Comparison of ENCODE assay signal across 30 mouse cellular contexts in the genomic region with DNA sequence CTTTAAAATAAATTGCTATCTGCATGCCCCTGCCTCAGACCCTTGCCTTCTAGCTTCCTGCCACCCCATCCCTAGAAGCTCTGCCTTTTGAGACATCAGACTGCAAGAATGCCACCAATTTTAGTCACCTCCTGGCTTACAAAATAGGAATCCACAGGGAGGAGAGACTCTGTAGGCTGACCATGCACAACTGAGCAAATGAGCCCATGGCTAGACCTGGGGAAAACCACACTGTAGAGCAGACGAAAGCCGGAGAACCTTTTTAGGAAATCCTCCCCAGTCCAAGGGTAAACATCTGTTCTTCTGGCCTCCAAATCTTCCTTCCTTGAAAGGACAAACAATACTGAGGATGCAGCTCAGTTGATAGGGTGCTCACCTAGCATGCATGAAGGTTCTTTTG.
"Had no signal": no experiment of that assay in that cellular context is flagged by ENCODE, and none has a peak within 500 bp of the region (broad histone marks: within the 10 kb centered on the region; RNA-seq: fewer than 3 reads in every experiment).

No protein-coding gene starts in this region.

- DNase-seq: left cerebral cortex, postnatal 4 days; liver; liver, embryonic 13.5 days; liver, postnatal 0 days; lung, adult 18-20 months; lung, adult 2 months; lung, embryonic 14.5 days; lung, postnatal 10 days; lung, postnatal 14 days; lung, postnatal 36 days; lung, postnatal 4 days; midbrain, embryonic 14.5 days had no signal

- H3K27me3 ChIP-seq: limb, embryonic 12.5 days; limb, embryonic 13.5 days; limb, embryonic 15.5 days; liver, embryonic 12.5 days; liver, embryonic 13.5 days; liver, embryonic 15.5 days; lung, embryonic 15.5 days; megakaryocyte, embryonic 14.5 days; midbrain, embryonic 12.5 days; midbrain, embryonic 13.5 days; neural tube, embryonic 12.5 days had no signal

- H3K9ac ChIP-seq: limb, embryonic 12.5 days; limb, embryonic 13.5 days; limb, embryonic 15.5 days; liver, embryonic 12.5 days; liver, embryonic 13.5 days; liver, embryonic 14.5 days; liver, embryonic 15.5 days; liver, postnatal 0 days; lung, embryonic 14.5 days; lung, embryonic 15.5 days; midbrain, embryonic 12.5 days; midbrain, embryonic 13.5 days; neural tube, embryonic 12.5 days had no signal

- H3K4me3 ChIP-seq: limb, embryonic 10.5 days; limb, embryonic 12.5 days; limb, embryonic 13.5 days; limb, embryonic 15.5 days; liver, embryonic 12.5 days; liver, embryonic 13.5 days; liver, embryonic 15.5 days; lung, embryonic 15.5 days; megakaryocyte, embryonic 14.5 days; midbrain, embryonic 10.5 days; midbrain, embryonic 12.5 days; midbrain, embryonic 13.5 days; myocyte; neural tube, embryonic 12.5 days had no signal

- H3K4me2 ChIP-seq: limb, embryonic 12.5 days; limb, embryonic 13.5 days; limb, embryonic 15.5 days; liver, embryonic 11.5 days; liver, embryonic 12.5 days; liver, embryonic 13.5 days; liver, embryonic 15.5 days; lung, embryonic 14.5 days; lung, embryonic 15.5 days; midbrain, embryonic 12.5 days; midbrain, embryonic 13.5 days; neural tube, embryonic 12.5 days had no signal

- H3K4me1 ChIP-seq: limb, embryonic 10.5 days; limb, embryonic 12.5 days; limb, embryonic 13.5 days; limb, embryonic 15.5 days; liver, embryonic 12.5 days; liver, embryonic 13.5 days; liver, embryonic 15.5 days; lung, embryonic 15.5 days; megakaryocyte, embryonic 14.5 days; midbrain, embryonic 10.5 days; midbrain, embryonic 12.5 days; midbrain, embryonic 13.5 days; neural tube, embryonic 12.5 days had no signal

- H3K9me3 ChIP-seq: limb, embryonic 10.5 days; limb, embryonic 12.5 days; limb, embryonic 13.5 days; limb, embryonic 15.5 days; liver, embryonic 15.5 days; lung, embryonic 15.5 days; midbrain, embryonic 10.5 days; midbrain, embryonic 12.5 days; midbrain, embryonic 13.5 days; neural tube, embryonic 12.5 days had no signal

- H3K36me3 ChIP-seq: limb, embryonic 10.5 days; limb, embryonic 12.5 days; limb, embryonic 13.5 days; limb, embryonic 15.5 days; liver, embryonic 12.5 days; liver, embryonic 13.5 days; liver, embryonic 15.5 days; lung, embryonic 15.5 days; midbrain, embryonic 10.5 days; midbrain, embryonic 12.5 days; midbrain, embryonic 13.5 days; neural tube, embryonic 12.5 days had no signal

- ATAC-seq: liver, embryonic 12.5 days; liver, postnatal 0 days; lung, postnatal 0 days; midbrain, embryonic 13.5 days; midbrain, embryonic 16.5 days had no signal

- H3K27ac ChIP-seq: limb, embryonic 10.5 days; limb, embryonic 12.5 days; limb, embryonic 13.5 days; limb, embryonic 15.5 days; liver, embryonic 12.5 days; liver, embryonic 13.5 days; liver, embryonic 14.5 days; liver, embryonic 15.5 days; lung, embryonic 15.5 days; macrophage; midbrain, embryonic 10.5 days; midbrain, embryonic 12.5 days; midbrain, embryonic 13.5 days; neural tube, embryonic 12.5 days had no signal
